Mouse (Mus musculus): ENCODE measurements around the gene Cd207.

The Cd207 gene

GRCm38 (mm10) chr6:83677757-83678156 is at the start of gene Cd207:
Gene Cd207, minus strand, starts transcription at chr6:83677857.
- DNase-seq (ENCODE audit: low read depth, low spot score) = no peak

DNA sequence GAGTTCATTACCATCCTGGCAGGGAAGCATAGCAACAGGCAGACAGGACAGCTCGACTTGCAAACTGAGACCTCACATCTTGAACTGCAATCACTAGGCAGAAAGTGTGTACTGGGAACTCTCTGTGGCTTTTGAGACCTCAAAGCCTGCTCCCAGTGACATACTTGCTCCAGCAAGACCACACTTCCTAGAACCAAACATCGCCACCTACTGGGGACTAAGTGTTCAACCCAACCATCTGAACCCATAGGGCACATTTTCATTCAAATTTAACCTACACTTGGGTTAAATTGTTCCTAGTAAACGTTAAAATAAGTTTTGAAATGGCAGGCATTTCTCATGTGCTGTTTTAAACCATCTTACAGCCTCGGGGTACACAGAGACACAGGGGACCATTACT is 49.5 kb upstream of the Cd207 start:
- no peak for DNase-seq (ENCODE audit: low read depth, low spot score)

- DNase-seq (ENCODE audit: low read depth, low spot score) = no peak
Observed at GRCm38 (mm10) chr6:83722526-83722925, 44.9 kb upstream of the Cd207 start.

GRCm38 (mm10) chr6:83717026-83717425 is 39.4 kb upstream of the Cd207 start:
- DNase-seq (ENCODE audit: low read depth, low spot score) = no peak

- no peak for DNase-seq (ENCODE audit: low read depth, low spot score)
Observed at GRCm38 (mm10) chr6:83715461-83716196, 38.0 kb upstream of the Cd207 start.

DNA sequence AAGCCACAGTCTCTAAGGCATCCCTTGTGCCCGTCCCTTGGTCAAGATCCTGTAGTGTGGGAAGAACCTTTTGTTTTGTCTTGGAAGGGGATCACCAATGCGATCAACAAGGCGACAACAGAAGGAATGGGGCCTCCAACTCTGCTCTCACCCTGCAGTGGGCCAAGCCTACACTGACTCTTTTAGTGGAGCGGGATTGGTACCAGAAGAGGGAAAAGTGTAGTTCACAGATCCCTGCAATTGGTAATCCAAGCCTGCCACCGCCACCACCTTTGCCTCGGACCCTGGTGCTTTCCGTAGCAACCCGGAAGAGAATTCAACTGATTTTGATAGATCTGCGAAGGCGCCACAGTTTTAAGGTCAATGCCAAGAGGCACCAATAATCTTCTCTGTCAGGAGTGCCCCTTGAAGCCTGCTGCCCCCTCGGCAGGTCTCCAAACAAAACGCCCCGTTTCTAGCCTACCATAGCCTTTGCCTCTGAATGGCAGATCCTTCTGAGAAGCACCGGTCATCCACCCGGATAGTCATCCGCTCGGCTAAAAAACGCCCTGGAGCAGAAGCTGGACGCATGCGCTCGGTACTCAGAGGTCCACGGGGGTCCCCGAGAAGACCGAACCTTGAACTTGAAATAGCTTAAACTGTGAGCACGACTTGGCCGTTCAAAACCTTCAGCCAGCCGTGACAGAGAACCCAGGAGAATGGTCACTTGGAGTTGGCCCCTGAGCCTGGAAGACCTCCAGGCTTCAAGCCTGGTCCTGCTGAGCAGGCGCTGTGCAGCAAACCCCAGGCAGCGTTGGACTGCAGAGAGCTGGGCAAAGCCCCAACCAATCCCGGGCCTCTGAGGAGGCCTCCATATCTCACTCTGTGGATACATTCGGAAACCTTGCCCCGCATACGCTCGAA is 36.8 kb upstream of the Cd207 start:
- DNase-seq (ENCODE audit: low read depth, low spot score) = no peak

DNA sequence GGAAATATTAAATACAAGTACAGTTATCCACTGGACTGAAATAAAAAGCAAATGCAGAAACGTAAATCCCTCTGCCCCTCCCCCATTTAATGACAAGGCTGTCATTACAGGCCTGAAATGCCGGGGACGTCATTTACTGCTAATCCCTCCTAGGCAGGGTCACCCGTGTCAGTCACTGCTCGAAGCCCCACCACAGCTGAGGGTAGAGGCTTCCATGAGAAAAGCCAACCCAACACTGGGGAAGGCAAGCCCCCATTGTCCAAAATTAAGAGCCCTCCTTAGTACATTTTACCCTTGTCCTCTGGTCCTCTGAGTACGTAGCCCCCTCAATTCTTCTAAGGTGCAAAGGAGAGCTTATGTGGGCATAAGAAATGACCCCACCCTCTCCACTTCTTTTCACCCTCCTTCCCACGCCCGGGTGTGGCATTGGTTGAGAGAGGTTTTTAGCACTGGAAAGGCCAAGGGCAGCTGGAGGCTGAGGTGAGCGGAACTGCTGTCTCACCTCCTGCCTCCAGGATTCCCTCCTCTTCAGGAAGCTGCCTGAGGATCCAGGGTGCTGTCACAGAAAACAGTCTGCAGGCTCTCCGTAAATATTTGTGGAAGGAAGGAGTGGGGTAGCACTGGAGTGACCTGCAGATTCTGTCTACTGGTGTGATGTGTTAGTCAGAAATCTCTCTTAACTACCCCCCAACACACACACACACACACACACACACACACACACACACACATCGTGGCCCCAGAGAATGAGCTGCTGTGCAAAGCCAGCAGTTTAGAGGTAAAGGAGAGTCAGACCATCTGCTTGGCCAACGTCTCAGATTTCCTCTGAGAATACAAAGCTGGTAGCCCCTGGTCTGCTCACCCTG is 35.8 kb upstream of the Cd207 start:
- DNase-seq (ENCODE audit: low read depth, low spot score) = no peak

DNA sequence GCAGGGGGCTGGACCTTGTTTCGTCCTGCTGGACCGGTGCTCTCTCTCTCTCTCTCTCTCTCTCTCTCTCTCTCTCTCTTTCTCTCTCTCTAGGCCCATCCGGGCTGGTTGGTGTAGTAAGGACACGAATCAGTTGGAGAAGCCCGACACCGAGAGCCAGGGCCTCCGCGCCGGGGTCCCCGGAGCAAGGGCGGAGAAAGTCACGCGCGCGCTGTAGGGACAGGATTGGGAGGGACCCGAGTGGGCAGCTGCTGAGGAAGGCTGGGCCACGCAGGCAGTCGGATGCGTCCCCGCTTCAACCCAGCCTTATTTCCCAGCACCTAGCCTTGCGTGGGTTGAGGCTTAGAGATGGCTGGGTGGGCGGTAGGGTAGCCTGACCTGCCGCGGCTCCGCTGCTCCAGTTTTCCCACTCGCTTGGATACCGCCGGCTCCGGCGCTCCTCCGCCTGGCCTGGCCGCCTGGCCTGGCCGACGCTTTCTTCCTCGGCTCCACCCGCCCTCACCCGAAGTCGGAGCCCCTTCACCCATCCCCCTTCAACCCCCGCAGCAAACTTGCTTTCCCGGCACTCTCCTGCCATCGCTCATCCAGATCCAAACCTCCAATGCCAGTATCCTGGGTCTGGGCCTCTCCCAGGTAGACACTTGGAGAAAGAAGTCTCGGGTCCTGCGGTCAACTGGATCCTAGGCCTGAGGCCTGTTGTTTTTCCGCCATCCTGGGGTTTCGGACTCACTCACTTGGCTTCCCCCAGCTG is 34.2 kb upstream of the Cd207 start:
- DNase-seq (ENCODE audit: low read depth, low spot score) = no peak

GRCm38 (mm10) chr6:83711067-83711675 is 33.5 kb upstream of the Cd207 start, which contains the start of gene Vax2:
Gene Vax2, plus strand, starts transcription at chr6:83711264.
- DNase-seq (ENCODE audit: low read depth, low spot score) = peak; percentile 9

GRCm38 (mm10) chr6:83710361-83711066 is 32.9 kb upstream of the Cd207 start:
- no peak for DNase-seq (ENCODE audit: low read depth, low spot score)

GRCm38 (mm10) chr6:83707738-83708510 is 30.3 kb upstream of the Cd207 start:
- DNase-seq (ENCODE audit: low read depth, low spot score) = no peak

- no peak for DNase-seq (ENCODE audit: low read depth, low spot score)
Observed at GRCm38 (mm10) chr6:83704701-83705100, 27.0 kb upstream of the Cd207 start.

GRCm38 (mm10) chr6:83704294-83704693 is 26.6 kb upstream of the Cd207 start:
- no peak for DNase-seq (ENCODE audit: low read depth, low spot score)

DNA sequence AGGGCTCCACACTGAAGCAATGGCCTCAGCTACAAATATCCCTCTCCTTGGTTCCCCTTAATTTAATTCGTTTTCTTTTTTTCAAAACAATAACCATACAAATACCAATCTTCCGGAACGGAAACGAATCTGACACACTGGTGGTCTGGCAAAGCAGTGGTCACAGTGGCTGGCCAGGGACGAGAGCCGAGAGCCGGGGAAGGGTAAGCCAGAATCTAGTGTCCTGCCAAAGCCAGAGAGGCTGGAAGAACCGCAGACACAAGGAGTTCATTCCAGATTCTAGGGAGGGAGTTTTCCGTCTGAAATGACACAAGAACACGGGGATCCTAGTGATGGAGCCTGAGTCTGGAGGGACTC is 26.0 kb upstream of the Cd207 start:
- DNase-seq (ENCODE audit: low read depth, low spot score) = no peak

GRCm38 (mm10) chr6:83703000-83703721 is 25.5 kb upstream of the Cd207 start:
- no peak for DNase-seq (ENCODE audit: low read depth, low spot score)

- no peak for DNase-seq (ENCODE audit: low read depth, low spot score)
Observed at GRCm38 (mm10) chr6:83702146-83702999, 24.7 kb upstream of the Cd207 start.

GRCm38 (mm10) chr6:83701001-83701400 is 23.3 kb upstream of the Cd207 start:
- no peak for DNase-seq (ENCODE audit: low read depth, low spot score)

DNA sequence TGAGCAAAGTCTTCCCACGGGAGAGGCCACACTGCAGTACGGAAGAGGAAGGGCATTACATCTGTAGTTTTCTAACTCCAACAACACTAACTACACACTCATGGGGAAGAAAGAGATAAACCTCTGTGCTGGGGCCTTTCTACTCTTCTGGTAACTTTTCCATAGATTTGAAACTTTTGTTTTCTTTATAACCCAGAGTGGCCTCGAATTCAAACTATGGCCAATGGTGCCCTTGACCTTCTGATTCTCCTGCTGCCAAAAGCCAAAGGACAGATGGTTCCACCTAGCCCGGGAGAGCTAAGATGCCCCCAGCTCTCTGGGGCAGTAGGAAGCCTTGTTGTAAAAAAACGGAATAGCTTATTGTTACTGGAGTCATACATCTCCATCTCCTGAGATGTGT is 22.3 kb upstream of the Cd207 start:
- no peak for DNase-seq (ENCODE audit: low read depth, low spot score)

Measured in brain, adult 2 months (tissue).